Mouse (Mus musculus) cerebellum, adult 2 months (tissue): ENCODE results near the gene F2rl3.

Source experiments
- CTCF ChIP-seq: fragments of 200-500 bp; IDR thresholded peaks from 2 replicates; pipeline ENCODE4 v1.5.1; 2011; ENCODE audit warnings: low read depth, mild to moderate bottlenecking, control low read depth, low read length, moderate library complexity, borderline replicate concordance; ENCODE audit not compliant: insufficient read depth
- POLR2A ChIP-seq: fragments of 200-500 bp; IDR thresholded peaks from 2 replicates; pipeline ENCODE4 v1.6.1; 2011; ENCODE audit warnings: low read length, control low read depth, borderline replicate concordance; ENCODE audit not compliant: insufficient read depth

GRCm38 (mm10) chr8:72716594-72716993 lies 45.1 kb upstream of the F2rl3 start:
- TF ChIP-seq CTCF (no peak), POLR2A (no peak)
